Mouse (Mus musculus) forebrain, embryonic 14.5 days (tissue): ENCODE results near the gene Slc9a3r2. TPM values are rescaled to one million over a fixed set of nuclear protein-coding genes. Genes with fewer than 3 reads are reported as not detected.

Experiments
- ATAC-seq: fragments of 200-750 bp; cut with Nextera tagmentation; 2 replicates; pipeline ENCODE4 v1.8.0; 2017; ENCODE audit warnings: mild to moderate bottlenecking, moderate library complexity
- DNase-seq: peaks from one replicate; pipeline ENCODE4 v3.0.0-alpha.2; 2015; ENCODE audit warnings: low spot score
- H3K27ac ChIP-seq: fragments of 300-500 bp; sonication (generic); 2 replicates; pipeline ENCODE4 v1.5.1; 2014; ENCODE audit warnings: low read depth, mild to moderate bottlenecking, control low read depth, low read length, moderate library complexity
- H3K27me3 ChIP-seq: fragments of 300-500 bp; sonication (generic); replicated peaks from 2 replicates; pipeline ENCODE4 v1.6.1; 2014; ENCODE audit warnings: low read length, control low read depth, mixed read lengths; ENCODE audit not compliant: control insufficient read depth, insufficient read depth
- H3K36me3 ChIP-seq: fragments of 300-500 bp; sonication (generic); 2 replicates; pipeline ENCODE4 v1.6.1; 2014; ENCODE audit warnings: low read length, control low read depth; ENCODE audit not compliant: control insufficient read depth, insufficient read depth
- H3K4me1 ChIP-seq: fragments of 300-500 bp; sonication (generic); 2 replicates; pipeline ENCODE4 v1.6.1; 2014; ENCODE audit warnings: antibody characterized with exemption, low read length, control low read depth; ENCODE audit not compliant: control insufficient read depth, insufficient read depth
- H3K4me2 ChIP-seq: fragments of 300-500 bp; sonication (generic); 2 replicates; pipeline ENCODE4 v1.6.1; 2014; ENCODE audit warnings: mild to moderate bottlenecking, control low read depth, low read length
- H3K4me3 ChIP-seq: fragments of 300-500 bp; sonication (generic); 2 replicates; pipeline ENCODE4 v1.5.1; 2014; ENCODE audit warnings: low read depth, low read length, control low read depth
- H3K9ac ChIP-seq: fragments of 300-500 bp; sonication (generic); 2 replicates; pipeline ENCODE4 v1.6.1; 2014; ENCODE audit warnings: mild to moderate bottlenecking, low read length, control low read depth, moderate library complexity
- H3K9me3 ChIP-seq: fragments of 300-500 bp; sonication (generic); replicated peaks from 2 replicates; pipeline ENCODE4 v1.6.1; 2016; ENCODE audit warnings: low read length, control low read depth, mixed read lengths; ENCODE audit not compliant: control insufficient read depth
- WGBS: fragments of 180-500 bp; shearing (Covaris S2); extraction: QIAGEN DNeasy Blood & Tissue Kit; methylation state at CpG from one replicate; pipeline ENCODE4 v1.1.7; 2014; 5-methylcytosine and 5-hydroxymethylcytosine counted together
- polyA plus RNA-seq: library from polyadenylated mRNA; unstranded; fragments of >200 nt; fragmentation: Nextera tagmentation; extraction: Ambion mirVana; gene quantifications from 2 replicates; pipeline ENCODE4 v1.2.1, GENCODE M21; 2014

Gene Slc9a3r2
- polyA plus RNA-seq: 22.4 and 31.3 TPM in 2 replicates

DNA sequence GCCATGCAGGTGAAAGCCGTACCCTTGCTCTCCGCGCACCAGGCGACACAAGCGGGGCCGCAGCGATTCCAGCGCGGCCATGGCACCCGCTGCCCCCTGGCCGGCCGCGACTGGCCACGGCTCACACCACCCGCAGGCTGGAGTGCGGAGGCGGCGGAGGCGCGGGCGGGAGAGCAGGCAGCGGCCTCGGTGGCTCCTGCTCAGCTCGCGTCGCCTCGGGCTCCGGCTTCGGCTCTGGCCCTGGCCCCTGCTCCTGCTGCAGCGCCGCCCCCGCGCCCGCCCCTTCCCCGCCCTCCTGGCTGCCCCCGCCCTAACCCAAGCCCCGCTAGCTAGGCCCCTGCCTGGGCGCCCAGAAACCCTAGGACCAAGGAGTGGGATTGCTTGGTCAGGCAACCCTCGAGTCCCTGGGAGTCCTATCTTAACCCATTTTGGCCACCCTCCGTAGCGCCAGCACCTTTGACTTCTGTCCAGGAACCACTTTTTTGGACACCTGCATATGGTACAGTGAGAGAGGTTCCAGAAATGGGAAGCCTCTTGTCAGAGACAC, at the start of gene Slc9a3r2:
Gene Slc9a3r2, minus strand, starts transcription at position 258 of the 547 bp plus-strand sequence.
- Histone ChIP-seq H3K4me3 (peak within 1 kb of the TSS; percentile 57), H3K36me3 (no peaks in the 10 kb centered on the region), H3K4me1 (peaks cover 3% of the 10 kb centered on the region), H3K27ac (no peak within 1 kb of the TSS), H3K9me3 (no peaks in the 10 kb centered on the region), H3K4me2 (peak within 1 kb of the TSS; percentile 99), H3K27me3 (peaks cover 11% of the 10 kb centered on the region), H3K9ac (peak within 1 kb of the TSS; percentile 82)
- ATAC-seq: peak; percentile 65
- DNase-seq: peak; percentile 42
- WGBS: 2% methylated on average over 30 of the region's 41 CpGs

GRCm38 (mm10) chr17:24699473-24699872, 49.3 kb upstream of the Slc9a3r2 start:
- Histone ChIP-seq H3K4me1 (peaks cover 11% of the 10 kb centered on the region), H3K9ac (no peak overlapping the region), H3K9me3 (no peaks in the 10 kb centered on the region), H3K27me3 (no peaks in the 10 kb centered on the region), H3K27ac (no peak overlapping the region), H3K4me3 (no peak overlapping the region), H3K36me3 (peaks cover 45% of the 10 kb centered on the region), H3K4me2 (no peak overlapping the region)
- ATAC-seq (no peak), DNase-seq (no peak)
- 83% methylated on average over 2 of the region's 2 CpGs for WGBS

DNA sequence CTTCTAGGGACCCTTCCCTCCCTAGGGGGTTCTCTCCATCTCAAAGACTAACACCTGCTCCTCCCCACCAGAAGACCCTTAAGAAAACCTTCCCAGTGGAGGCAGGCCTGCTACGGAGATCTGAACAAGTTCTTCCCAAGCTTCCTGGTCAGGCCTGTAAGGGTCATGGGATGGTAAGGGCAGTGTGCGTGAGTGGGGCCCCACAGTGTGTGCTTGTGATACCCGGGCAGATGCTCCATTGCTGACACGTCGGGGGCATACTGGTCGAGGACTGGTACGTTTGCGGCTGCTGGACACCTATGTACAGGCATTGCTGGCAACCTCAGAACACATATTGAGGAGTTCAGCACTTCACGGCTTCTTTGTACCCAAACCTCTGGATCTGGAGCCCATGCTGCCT, 48.6 kb upstream of the Slc9a3r2 start:
- no peak overlapping the region for H3K9ac ChIP-seq
- no peak for DNase-seq
- no peak for ATAC-seq

GRCm38 (mm10) chr17:24697985-24698384, 47.9 kb upstream of the Slc9a3r2 start:
- H3K4me2 ChIP-seq: no peak overlapping the region
- H3K4me3 ChIP-seq: no peak overlapping the region
- no peaks in the 10 kb centered on the region for H3K9me3 ChIP-seq
- H3K27ac ChIP-seq: no peak overlapping the region
- H3K4me1 ChIP-seq: peaks cover 11% of the 10 kb centered on the region
- H3K36me3 ChIP-seq: peaks cover 38% of the 10 kb centered on the region
- no peak for DNase-seq
- no peaks in the 10 kb centered on the region for H3K27me3 ChIP-seq
- ATAC-seq: no peak
- no peak overlapping the region for H3K9ac ChIP-seq
- WGBS: 15% methylated on average over 5 of the region's 5 CpGs

More for the DNA sequence above, 48.6 kb upstream of the Slc9a3r2 start:
- Histone ChIP-seq H3K27ac (no peak overlapping the region), H3K4me1 (peaks cover 11% of the 10 kb centered on the region), H3K36me3 (peaks cover 37% of the 10 kb centered on the region), H3K4me2 (no peak overlapping the region), H3K27me3 (no peaks in the 10 kb centered on the region), H3K4me3 (no peak overlapping the region), H3K9me3 (no peaks in the 10 kb centered on the region)
- 67% methylated on average over 9 of the region's 9 CpGs for WGBS

- Histone ChIP-seq H3K9ac (peak within 1 kb of the TSS; percentile 85), H3K4me1 (peaks cover 12% of the 10 kb centered on the region), H3K27ac (peak within 1 kb of the TSS; percentile 80), H3K4me3 (peak within 1 kb of the TSS; percentile 73), H3K27me3 (no peaks in the 10 kb centered on the region), H3K36me3 (peaks cover 23% of the 10 kb centered on the region), H3K4me2 (peak within 1 kb of the TSS; percentile 80), H3K9me3 (no peaks in the 10 kb centered on the region)
- peak; percentile 94 for ATAC-seq
- peak; percentile 87 for DNase-seq
- WGBS: under 1% methylated on average over 70 of the region's 76 CpGs
Measured at GRCm38 (mm10) chr17:24696011-24696697, 46.0 kb upstream of the Slc9a3r2 start, which contains the start of the genes Gfer and Noxo1. Gene Gfer (minus strand): TSS chr17:24696156. Gene Noxo1 (plus strand): TSS chr17:24696234.

- Histone ChIP-seq H3K36me3 (peaks cover 16% of the 10 kb centered on the region), H3K27ac (peak overlapping the region; percentile 80), H3K4me2 (peak overlapping the region; percentile 80), H3K9me3 (no peaks in the 10 kb centered on the region), H3K9ac (peak overlapping the region; percentile 85), H3K27me3 (0 out of 2 replicates have a peak, but pooled peaks cover 5% of the 10 kb centered on the region), H3K4me1 (peaks cover 14% of the 10 kb centered on the region), H3K4me3 (peak overlapping the region; percentile 73)
- no peak; the same call in none of the 2 replicates for ATAC-seq
- no peak for DNase-seq
- 7% methylated on average over 51 of the region's 51 CpGs for WGBS
Measured at GRCm38 (mm10) chr17:24695326-24696010, 45.3 kb upstream of the Slc9a3r2 start.

- peaks cover 14% of the 10 kb centered on the region for H3K4me1 ChIP-seq
- no peak for DNase-seq
- H3K27ac ChIP-seq: no peak overlapping the region
- ATAC-seq: no peak
- no peak overlapping the region for H3K9ac ChIP-seq
- H3K36me3 ChIP-seq: peaks cover 7% of the 10 kb centered on the region; the same call in 1 of the 2 replicates
- WGBS: 84% methylated on average over 5 of the region's 5 CpGs
- peaks cover 16% of the 10 kb centered on the region for H3K27me3 ChIP-seq
- H3K4me2 ChIP-seq: no peak overlapping the region
- H3K4me3 ChIP-seq: no peak overlapping the region
- H3K9me3 ChIP-seq: no peaks in the 10 kb centered on the region
Measured at GRCm38 (mm10) chr17:24692385-24692784, 42.3 kb upstream of the Slc9a3r2 start.

DNA sequence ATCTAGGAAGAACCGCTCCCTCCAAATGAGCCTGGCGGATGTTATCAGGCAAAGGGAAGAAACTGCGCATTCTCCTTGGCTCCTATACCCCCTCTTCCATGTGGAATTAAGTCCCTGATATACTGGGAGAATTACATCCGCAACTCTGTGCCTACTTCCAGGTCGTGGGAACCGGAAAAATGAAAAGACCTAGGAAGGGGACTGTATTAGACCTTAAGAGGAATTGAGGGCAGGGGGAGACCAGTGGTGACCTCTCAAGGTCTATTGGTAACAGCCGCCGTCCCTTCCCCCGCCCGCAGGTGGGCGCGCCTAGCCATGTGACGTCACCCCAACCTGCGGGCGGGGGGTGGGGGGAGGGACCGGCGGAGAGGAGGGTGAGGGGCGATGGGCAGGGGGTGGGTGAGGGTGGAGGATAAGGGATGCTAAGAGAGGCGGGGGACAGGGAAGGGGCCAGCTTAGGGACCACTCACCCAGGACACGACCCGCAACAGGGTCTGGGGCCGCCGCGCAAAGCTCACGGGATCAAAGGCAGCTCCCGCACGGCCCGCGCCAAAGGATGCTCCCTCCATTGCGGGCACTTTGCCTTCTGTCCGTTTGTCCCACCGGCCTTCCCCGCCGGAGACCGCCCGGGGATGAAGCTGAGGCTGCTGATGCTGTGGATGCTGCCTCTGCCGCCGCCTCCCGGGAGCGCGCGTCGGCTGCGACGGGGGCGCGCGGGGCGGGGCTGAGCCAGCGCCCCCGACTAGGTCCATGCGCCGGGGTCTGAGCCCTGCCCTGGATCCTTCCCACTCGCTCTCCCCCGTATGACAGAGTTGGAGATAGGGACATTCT, 39.3 kb upstream of the Slc9a3r2 start, which contains the start of gene Syngr3:
Gene Syngr3, minus strand, starts transcription at position 705 of the 831 bp plus-strand sequence.
- Histone ChIP-seq H3K36me3 (peaks cover 7% of the 10 kb centered on the region; the same call in 1 of the 2 replicates), H3K4me1 (peaks cover 3% of the 10 kb centered on the region), H3K4me3 (peak within 1 kb of the TSS; percentile 77), H3K9me3 (no peaks in the 10 kb centered on the region), H3K9ac (peak within 1 kb of the TSS; percentile 94), H3K27me3 (peaks cover 19% of the 10 kb centered on the region), H3K4me2 (peak within 1 kb of the TSS; percentile 76), H3K27ac (peak within 1 kb of the TSS; percentile 77)
- WGBS: under 1% methylated on average over 35 of the region's 55 CpGs
- peak; percentile 68 for ATAC-seq
- peak; percentile 51 for DNase-seq
